8 mouse cellular contexts compared by ENCODE assay signal in genomic region chr5:102149481-102150129, GRCm38 (mm10).
DNase-seq lines count a peak whose midpoint lies in the region; ATAC-seq lines count a peak whose summit lies in the region.

No protein-coding gene starts in this region.

- WGBS in kidney, embryonic 14.5 days, result 46% methylated on average over 14 of the region's 14 CpGs
- 39% methylated on average over 14 of the region's 14 CpGs for WGBS in limb, embryonic 11.5 days

- no peaks in the 10 kb centered on the region for H3K4me1 ChIP-seq in kidney, embryonic 14.5 days (ENCODE audit: control insufficient read depth, insufficient read depth, low read length)
- H3K4me1 ChIP-seq in limb, embryonic 11.5 days (ENCODE audit: control insufficient read depth, insufficient read depth, low read length), result no peaks in the 10 kb centered on the region

- ATAC-seq in kidney, embryonic 14.5 days (ENCODE audit: low FRiP score, low TSS enrichment), result no peak
- ATAC-seq in limb, embryonic 11.5 days (ENCODE audit: insufficient number of reproducible peaks, low FRiP score, low TSS enrichment, low read depth), result 0 out of 2 replicates have a peak, but pooled peaks have one; percentile 54

- peak; percentile 81 for DNase-seq in kidney, adult 18-20 months
- DNase-seq in cerebellum, adult 9-10 months, result peak; percentile 83
- peak; percentile 69 to 96 for DNase-seq in frontal cortex, adult 2 months (ENCODE audit: extremely low spot score in 1 of 2, low spot score in 1 of 2)
- DNase-seq in kidney, adult 8-10 months, result peak; percentile 42 to 81
- peak; percentile 94 for DNase-seq in limb, embryonic 11.5 days (ENCODE audit: low spot score)
- DNase-seq in natural killer cell, adult 2 months (ENCODE audit: low spot score in 2 of 2), result peak; percentile 2 to 9
- peak; percentile 88 for DNase-seq in testis, postnatal 10 days (ENCODE audit: low spot score)

- no peak overlapping the region for H3K4me2 ChIP-seq in kidney, embryonic 14.5 days (replicated peaks; ENCODE audit: low read depth, low read length)
- no peak overlapping the region for H3K4me2 ChIP-seq in limb, embryonic 11.5 days (ENCODE audit: low read depth, severe bottlenecking)

- H3K9me3 ChIP-seq in kidney, embryonic 14.5 days (ENCODE audit: control insufficient read depth, low read length), result no peaks in the 10 kb centered on the region
- no peaks in the 10 kb centered on the region for H3K9me3 ChIP-seq in limb, embryonic 11.5 days (ENCODE audit: control insufficient read depth, low read length)

- no peak overlapping the region for H3K27ac ChIP-seq in kidney, embryonic 14.5 days (ENCODE audit: low read depth, low read length)
- H3K27ac ChIP-seq in limb, embryonic 11.5 days (replicated peaks; ENCODE audit: low read depth, low read length), result no peak overlapping the region

- no peak overlapping the region for H3K4me3 ChIP-seq in kidney, embryonic 14.5 days (ENCODE audit: low read length)
- H3K4me3 ChIP-seq in limb, embryonic 11.5 days (ENCODE audit: low read depth, low read length), result no peak overlapping the region

- no peak overlapping the region for H3K9ac ChIP-seq in kidney, embryonic 14.5 days (ENCODE audit: low read depth, low read length)
- H3K9ac ChIP-seq in limb, embryonic 11.5 days (ENCODE audit: low read length), result no peak overlapping the region

- H3K27me3 ChIP-seq in kidney, embryonic 14.5 days (ENCODE audit: control insufficient read depth, insufficient read depth, low read length), result no peaks in the 10 kb centered on the region
- H3K27me3 ChIP-seq in limb, embryonic 11.5 days (ENCODE audit: control insufficient read depth, insufficient read depth, low read length), result no peaks in the 10 kb centered on the region

- no peaks in the 10 kb centered on the region for H3K36me3 ChIP-seq in kidney, embryonic 14.5 days (ENCODE audit: control insufficient read depth, insufficient read depth, low read length)
- H3K36me3 ChIP-seq in limb, embryonic 11.5 days (ENCODE audit: control insufficient read depth, insufficient read depth, low read length), result no peaks in the 10 kb centered on the region

Comparison
In these comparisons a context has a peak if more than half of its experiments do, and no peak if none do; other contexts are left out.
1. DNase-seq: peak in every context shown above with its lines; median percentile 94 in limb, embryonic 11.5 days; 88 in testis, postnatal 10 days; 83 in cerebellum, adult 9-10 months; 82 in frontal cortex, adult 2 months; 81 in kidney, adult 18-20 months; 62 in kidney, adult 8-10 months; 6 in natural killer cell, adult 2 months.